Mouse (Mus musculus) megakaryocyte, embryonic 14.5 days (primary cell): ENCODE measurements at regions not wholly inside any gene's neighbourhood (a gene's known extent, or its start where the extent isn't known, plus 50 kb on each side); places are given as distances from the start of the nearest gene placed in this dataset.

Experiments used
- H3K27me3 ChIP-seq: replicated peaks from 2 replicates; pipeline ENCODE3; 2012; ENCODE audit warnings: inconsistent platforms
- H3K36me3 ChIP-seq: replicated peaks from 2 replicates; pipeline ENCODE3; 2012; ENCODE audit warnings: low read length, inconsistent platforms, mixed read lengths
- H3K4me1 ChIP-seq: 2 replicates; pipeline ENCODE4 v1.6.1; 2012; ENCODE audit warnings: inconsistent platforms
- H3K4me3 ChIP-seq: replicated peaks from 2 replicates; pipeline ENCODE3; 2012; ENCODE audit warnings: moderate library complexity, mild to moderate bottlenecking, inconsistent platforms
- H3K9me3 ChIP-seq: 2 replicates; pipeline ENCODE4 v1.6.1; 2012; ENCODE audit warnings: inconsistent platforms
- FLI1 ChIP-seq: IDR thresholded peaks from 2 replicates; pipeline ENCODE4 v1.6.1; 2012; ENCODE audit warnings: low read length, inconsistent platforms, mixed read lengths
- GATA1 ChIP-seq: IDR thresholded peaks from 3 replicates; pipeline ENCODE4 v1.6.1; 2012; ENCODE audit warnings: mixed read lengths, low read length, inconsistent platforms, borderline replicate concordance

- Histone ChIP-seq H3K27me3 (no peaks in the 10 kb centered on the region), H3K36me3 (no peaks in the 10 kb centered on the region), H3K9me3 (peaks cover 27% of the 10 kb centered on the region; the same call in 1 of the 2 replicates), H3K4me3 (no peak overlapping the region), H3K4me1 (no peaks in the 10 kb centered on the region)
- TF ChIP-seq GATA1 = no peak
Measured at GRCm38 (mm10) chr17:64961887-64962286, 126.0 kb upstream of the 4930583I09Rik start.

- Histone ChIP-seq H3K36me3 (no peaks in the 10 kb centered on the region), H3K27me3 (no peaks in the 10 kb centered on the region), H3K4me3 (no peak overlapping the region), H3K4me1 (no peaks in the 10 kb centered on the region), H3K9me3 (peaks cover 24% of the 10 kb centered on the region; the same call in 1 of the 2 replicates)
- no peak for TF ChIP-seq GATA1
- TF ChIP-seq FLI1 = no peak
Measured at GRCm38 (mm10) chr17:64957495-64957894, 121.6 kb upstream of the 4930583I09Rik start.

- no peak overlapping the region for H3K4me3 ChIP-seq
- no peaks in the 10 kb centered on the region for H3K27me3 ChIP-seq
- TF ChIP-seq FLI1 = no peak
- TF ChIP-seq GATA1 = no peak
- H3K9me3 ChIP-seq = peaks cover 24% of the 10 kb centered on the region; the same call in 1 of the 2 replicates
- no peaks in the 10 kb centered on the region for H3K4me1 ChIP-seq
- no peaks in the 10 kb centered on the region for H3K36me3 ChIP-seq
Measured at GRCm38 (mm10) chr17:64956506-64956905, 120.6 kb upstream of the 4930583I09Rik start.

GRCm38 (mm10) chr17:64953275-64953674, 117.4 kb upstream of the 4930583I09Rik start:
- Histone ChIP-seq H3K9me3 (peaks cover 12% of the 10 kb centered on the region; the same call in 1 of the 2 replicates), H3K4me3 (no peak overlapping the region), H3K27me3 (no peaks in the 10 kb centered on the region), H3K36me3 (no peaks in the 10 kb centered on the region), H3K4me1 (no peaks in the 10 kb centered on the region)
- no peak for TF ChIP-seq GATA1
- no peak for TF ChIP-seq FLI1

GRCm38 (mm10) chr17:64951625-64951940, 115.7 kb upstream of the 4930583I09Rik start:
- H3K4me1 ChIP-seq = no peaks in the 10 kb centered on the region
- H3K4me3 ChIP-seq = no peak overlapping the region
- no peaks in the 10 kb centered on the region for H3K27me3 ChIP-seq
- no peaks in the 10 kb centered on the region for H3K36me3 ChIP-seq
- TF ChIP-seq FLI1 (no peak), GATA1 (no peak)
- H3K9me3 ChIP-seq = peaks cover 11% of the 10 kb centered on the region; the same call in 1 of the 2 replicates

GRCm38 (mm10) chr17:64950802-64951624, 115.1 kb upstream of the 4930583I09Rik start:
- Histone ChIP-seq H3K36me3 (no peaks in the 10 kb centered on the region), H3K4me3 (no peak overlapping the region), H3K4me1 (no peaks in the 10 kb centered on the region), H3K9me3 (peaks cover 11% of the 10 kb centered on the region; the same call in 1 of the 2 replicates), H3K27me3 (no peaks in the 10 kb centered on the region)
- TF ChIP-seq FLI1 (no peak), GATA1 (no peak)

- TF ChIP-seq FLI1 = no peak
- no peak for TF ChIP-seq GATA1
- Histone ChIP-seq H3K36me3 (no peaks in the 10 kb centered on the region), H3K4me3 (no peak overlapping the region), H3K27me3 (no peaks in the 10 kb centered on the region), H3K9me3 (peaks cover 34% of the 10 kb centered on the region), H3K4me1 (no peaks in the 10 kb centered on the region)
Measured at GRCm38 (mm10) chr17:64943213-64943612, 107.3 kb upstream of the 4930583I09Rik start.

GRCm38 (mm10) chr17:64941555-64941954, 105.7 kb upstream of the 4930583I09Rik start:
- Histone ChIP-seq H3K4me1 (no peaks in the 10 kb centered on the region), H3K4me3 (no peak overlapping the region), H3K9me3 (peaks cover 30% of the 10 kb centered on the region), H3K27me3 (no peaks in the 10 kb centered on the region), H3K36me3 (no peaks in the 10 kb centered on the region)
- TF ChIP-seq GATA1 (no peak), FLI1 (no peak)

GRCm38 (mm10) chr17:64935683-64936082, 99.8 kb upstream of the 4930583I09Rik start:
- TF ChIP-seq FLI1 (no peak), GATA1 (no peak)
- Histone ChIP-seq H3K4me1 (peaks cover 3% of the 10 kb centered on the region; the same call in 1 of the 2 replicates), H3K27me3 (no peaks in the 10 kb centered on the region)

GRCm38 (mm10) chr17:64934411-64934810, 98.5 kb upstream of the 4930583I09Rik start:
- H3K9me3 ChIP-seq = peaks cover 6% of the 10 kb centered on the region; the same call in 1 of the 2 replicates
- H3K4me3 ChIP-seq = no peak overlapping the region
- H3K27me3 ChIP-seq = no peaks in the 10 kb centered on the region
- no peaks in the 10 kb centered on the region for H3K36me3 ChIP-seq
- TF ChIP-seq GATA1 (no peak), FLI1 (no peak)
- peaks cover 3% of the 10 kb centered on the region; the same call in 1 of the 2 replicates for H3K4me1 ChIP-seq

More at GRCm38 (mm10) chr17:64935683-64936082, 99.8 kb upstream of the 4930583I09Rik start:
- Histone ChIP-seq H3K36me3 (no peaks in the 10 kb centered on the region), H3K4me3 (no peak overlapping the region), H3K9me3 (peaks cover 6% of the 10 kb centered on the region; the same call in 1 of the 2 replicates)
